Mouse (Mus musculus) lung, postnatal 0 days (tissue): ENCODE results near the gene Emid1.
"Not testable (repeated sequence)": the region's sequence is repeated elsewhere in the genome, so short reads cannot be mapped to it uniquely, and the experiment has no call there.

ENCODE experiments used
- CTCF ChIP-seq: IDR thresholded peaks from 2 replicates; pipeline ENCODE4 v1.5.1; 2016; ENCODE audit warnings: antibody characterized with exemption, mild to moderate bottlenecking
- EP300 ChIP-seq: IDR thresholded peaks from 2 replicates; pipeline ENCODE4 v1.6.1; 2016; ENCODE audit warnings: antibody characterized with exemption, mild to moderate bottlenecking, control low read depth

- TF ChIP-seq CTCF, EP300: not testable (repeated sequence)
Measured at GRCm38 (mm10) chr11:5076843-5077242, 75.2 kb downstream of the Emid1 start.
